Mouse (Mus musculus): ENCODE measurements around the gene Eml4. TPM values are rescaled to one million over a fixed set of nuclear protein-coding genes. Genes with fewer than 3 reads are reported as not detected.

Gene Eml4
- polyA plus RNA-seq, 1 experiment from 2014 or later = 4.7 TPM

GRCm38 (mm10) chr17:83521881-83522280 lies 171.2 kb downstream of the Eml4 start:
- H3K36me3 ChIP-seq (ENCODE audit: control insufficient read depth, insufficient read depth) = no peaks in the 10 kb centered on the region
- H3K27ac ChIP-seq (ENCODE audit: low read length) = no peak overlapping the region
- no peak overlapping the region for H3K4me3 ChIP-seq (ENCODE audit: low read depth, low read length)
- H3K9ac ChIP-seq (ENCODE audit: low read depth, low read length) = no peak overlapping the region
- H3K9me3 ChIP-seq (replicated peaks; ENCODE audit: control insufficient read depth, low read length) = no peaks in the 10 kb centered on the region
- ATAC-seq (ENCODE audit: low read depth) = no peak
- peaks cover 6% of the 10 kb centered on the region for H3K4me1 ChIP-seq (ENCODE audit: control insufficient read depth, low read depth, low read length)
- H3K4me2 ChIP-seq (ENCODE audit: low read depth, low read length) = no peak overlapping the region
- no peaks in the 10 kb centered on the region for H3K27me3 ChIP-seq (ENCODE audit: control insufficient read depth, insufficient read depth, low read depth, low read length)
- 67% methylated on average over 4 of the region's 4 CpGs for WGBS (ENCODE audit: insufficient replicate concordance)

GRCm38 (mm10) chr17:83522590-83523379 lies 172.1 kb downstream of the Eml4 start:
- Histone ChIP-seq H3K36me3 (ENCODE audit: control insufficient read depth, insufficient read depth) (no peaks in the 10 kb centered on the region), H3K4me1 (ENCODE audit: control insufficient read depth, low read depth, low read length) (peaks cover 15% of the 10 kb centered on the region), H3K27ac (ENCODE audit: low read length) (no peak overlapping the region), H3K4me2 (ENCODE audit: low read depth, low read length) (no peak overlapping the region), H3K4me3 (ENCODE audit: low read depth, low read length) (no peak overlapping the region), H3K27me3 (ENCODE audit: control insufficient read depth, insufficient read depth, low read depth, low read length) (no peaks in the 10 kb centered on the region), H3K9ac (ENCODE audit: low read depth, low read length) (no peak overlapping the region), H3K9me3 (replicated peaks; ENCODE audit: control insufficient read depth, low read length) (no peaks in the 10 kb centered on the region)
- 63% methylated on average over 7 of the region's 7 CpGs for WGBS (ENCODE audit: insufficient replicate concordance)
- no peak for ATAC-seq (ENCODE audit: low read depth)

- Histone ChIP-seq H3K4me3 (ENCODE audit: low read depth, low read length) (no peak overlapping the region), H3K27me3 (ENCODE audit: control insufficient read depth, insufficient read depth, low read depth, low read length) (no peaks in the 10 kb centered on the region), H3K4me1 (ENCODE audit: control insufficient read depth, low read depth, low read length) (peaks cover 19% of the 10 kb centered on the region), H3K4me2 (ENCODE audit: low read depth, low read length) (no peak overlapping the region), H3K9me3 (replicated peaks; ENCODE audit: control insufficient read depth, low read length) (no peaks in the 10 kb centered on the region), H3K9ac (ENCODE audit: low read depth, low read length) (no peak overlapping the region), H3K27ac (ENCODE audit: low read length) (no peak overlapping the region), H3K36me3 (ENCODE audit: control insufficient read depth, insufficient read depth) (no peaks in the 10 kb centered on the region)
- 67% methylated on average over 7 of the region's 7 CpGs for WGBS (ENCODE audit: insufficient replicate concordance)
- ATAC-seq (ENCODE audit: low read depth) = no peak
Observed at GRCm38 (mm10) chr17:83524753-83525152, 174.0 kb downstream of the Eml4 start.

GRCm38 (mm10) chr17:83525596-83525995 lies 174.9 kb downstream of the Eml4 start:
- 8% methylated on average over 8 of the region's 8 CpGs for WGBS (ENCODE audit: insufficient replicate concordance)
- no peak overlapping the region for H3K9ac ChIP-seq (ENCODE audit: low read depth, low read length)

GRCm38 (mm10) chr17:83526091-83526561 lies 175.4 kb downstream of the Eml4 start:
- no peak overlapping the region for H3K4me2 ChIP-seq (ENCODE audit: low read depth, low read length)
- no peaks in the 10 kb centered on the region for H3K27me3 ChIP-seq (ENCODE audit: control insufficient read depth, insufficient read depth, low read depth, low read length)
- H3K27ac ChIP-seq (ENCODE audit: low read length) = peak overlapping the region; percentile 46; the same call in 1 of the 2 replicates
- H3K9me3 ChIP-seq (replicated peaks; ENCODE audit: control insufficient read depth, low read length) = no peaks in the 10 kb centered on the region
- WGBS (ENCODE audit: insufficient replicate concordance) = 23% methylated on average over 5 of the region's 5 CpGs
- no peaks in the 10 kb centered on the region for H3K36me3 ChIP-seq (ENCODE audit: control insufficient read depth, insufficient read depth)
- H3K9ac ChIP-seq (ENCODE audit: low read depth, low read length) = no peak overlapping the region
- no peak overlapping the region for H3K4me3 ChIP-seq (ENCODE audit: low read depth, low read length)
- no peak for ATAC-seq (ENCODE audit: low read depth)
- H3K4me1 ChIP-seq (ENCODE audit: control insufficient read depth, low read depth, low read length) = peaks cover 19% of the 10 kb centered on the region

More at GRCm38 (mm10) chr17:83525596-83525995, 174.9 kb downstream of the Eml4 start:
- no peak overlapping the region for H3K27ac ChIP-seq (ENCODE audit: low read length)
- no peaks in the 10 kb centered on the region for H3K36me3 ChIP-seq (ENCODE audit: control insufficient read depth, insufficient read depth)
- H3K4me2 ChIP-seq (ENCODE audit: low read depth, low read length) = peak overlapping the region; percentile 37
- H3K4me3 ChIP-seq (ENCODE audit: low read depth, low read length) = no peak overlapping the region
- ATAC-seq (ENCODE audit: low read depth) = no peak
- H3K9me3 ChIP-seq (replicated peaks; ENCODE audit: control insufficient read depth, low read length) = no peaks in the 10 kb centered on the region
- H3K27me3 ChIP-seq (ENCODE audit: control insufficient read depth, insufficient read depth, low read depth, low read length) = no peaks in the 10 kb centered on the region
- peaks cover 19% of the 10 kb centered on the region for H3K4me1 ChIP-seq (ENCODE audit: control insufficient read depth, low read depth, low read length)

- Histone ChIP-seq H3K9me3 (replicated peaks; ENCODE audit: control insufficient read depth, low read length) (no peaks in the 10 kb centered on the region), H3K4me1 (ENCODE audit: control insufficient read depth, low read depth, low read length) (peaks cover 19% of the 10 kb centered on the region), H3K27ac (ENCODE audit: low read length) (peak overlapping the region; percentile 46), H3K9ac (ENCODE audit: low read depth, low read length) (no peak overlapping the region), H3K4me3 (ENCODE audit: low read depth, low read length) (peak overlapping the region; percentile 9), H3K27me3 (ENCODE audit: control insufficient read depth, insufficient read depth, low read depth, low read length) (no peaks in the 10 kb centered on the region), H3K4me2 (ENCODE audit: low read depth, low read length) (peak overlapping the region; percentile 47), H3K36me3 (ENCODE audit: control insufficient read depth, insufficient read depth) (no peaks in the 10 kb centered on the region)
- 29% methylated on average over 13 of the region's 13 CpGs for WGBS (ENCODE audit: insufficient replicate concordance)
- peak; percentile 79 for ATAC-seq (ENCODE audit: low read depth)
Observed at GRCm38 (mm10) chr17:83526624-83527532, 176.1 kb downstream of the Eml4 start.

- no peaks in the 10 kb centered on the region for H3K27me3 ChIP-seq (ENCODE audit: control insufficient read depth, insufficient read depth, low read depth, low read length)
- H3K4me1 ChIP-seq (ENCODE audit: control insufficient read depth, low read depth, low read length) = peaks cover 19% of the 10 kb centered on the region
- 20% methylated on average over 17 of the region's 17 CpGs for WGBS (ENCODE audit: insufficient replicate concordance)
- H3K27ac ChIP-seq (ENCODE audit: low read length) = peak overlapping the region; percentile 41
- no peaks in the 10 kb centered on the region for H3K9me3 ChIP-seq (replicated peaks; ENCODE audit: control insufficient read depth, low read length)
- peak overlapping the region; percentile 47 for H3K4me2 ChIP-seq (ENCODE audit: low read depth, low read length)
- peak; percentile 40 for ATAC-seq (ENCODE audit: low read depth)
- H3K36me3 ChIP-seq (ENCODE audit: control insufficient read depth, insufficient read depth) = no peaks in the 10 kb centered on the region
- peak overlapping the region; percentile 9 for H3K4me3 ChIP-seq (ENCODE audit: low read depth, low read length)
- H3K9ac ChIP-seq (ENCODE audit: low read depth, low read length) = 0 out of 2 replicates have a peak overlapping the region, but pooled peaks have one; percentile 2
Observed at GRCm38 (mm10) chr17:83527651-83528381, 177.1 kb downstream of the Eml4 start.
